Mouse (Mus musculus): ENCODE results near the gene Trim12a. TPM values are rescaled to one million over a fixed set of nuclear protein-coding genes. Genes with fewer than 3 reads are reported as not detected.
"Not testable (repeated sequence)": the region's sequence is repeated elsewhere in the genome, so short reads cannot be mapped to it uniquely, and the experiment has no call there.

Gene Trim12a
- total RNA-seq (2021), result 1 to 10 TPM; 2.0 to 2.1 TPM
- long read RNA-seq, experiment 1, partial matches to known transcripts, result 0 of 1 reads
- long read RNA-seq, experiment 1, other reads (novel, unspliced or antisense), result 1 of 1 reads
- long read RNA-seq, experiment 2, partial matches to known transcripts, result 0 of 1 reads
- long read RNA-seq, experiment 2, other reads (novel, unspliced or antisense), result 1 of 1 reads

DNA sequence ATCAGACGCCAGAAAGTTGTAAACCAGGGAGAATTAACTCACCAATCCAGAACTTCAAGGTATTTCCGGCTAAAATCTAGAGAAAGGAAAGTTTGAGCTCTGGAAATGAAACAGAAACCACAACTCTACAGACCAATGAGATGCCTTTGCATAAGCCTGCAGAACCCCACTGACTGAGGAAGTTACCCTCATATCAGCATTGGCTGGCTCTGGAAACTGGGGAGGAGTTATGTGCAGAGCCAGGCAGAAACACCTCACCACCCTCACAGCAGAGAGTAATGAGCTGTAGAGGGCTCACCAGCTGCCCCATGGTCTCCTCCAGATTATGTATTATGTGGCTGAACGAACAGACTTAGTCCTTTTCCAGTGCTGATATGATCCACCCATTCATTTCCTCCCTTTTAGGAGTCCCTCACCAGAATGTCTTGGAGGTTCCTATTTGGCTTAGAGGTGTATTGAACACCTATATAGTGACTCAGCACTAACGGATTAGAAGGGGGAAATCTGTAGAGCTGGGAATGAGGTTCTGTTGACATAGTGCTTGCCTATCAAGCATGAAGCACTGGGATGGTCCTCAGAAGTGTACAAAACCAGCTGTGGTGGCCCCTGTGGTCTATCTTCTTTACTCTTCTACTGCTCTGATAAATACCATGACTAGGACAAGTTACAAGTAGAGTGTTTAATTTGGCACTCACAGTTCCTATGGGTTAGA is at the start of gene Trim12a:
Trim12a (minus strand) TSS at position 98 of the 712 bp plus-strand sequence.
- DNase-seq (ENCODE audit: low spot score in 2 of 2), result not testable (repeated sequence)

DNA sequence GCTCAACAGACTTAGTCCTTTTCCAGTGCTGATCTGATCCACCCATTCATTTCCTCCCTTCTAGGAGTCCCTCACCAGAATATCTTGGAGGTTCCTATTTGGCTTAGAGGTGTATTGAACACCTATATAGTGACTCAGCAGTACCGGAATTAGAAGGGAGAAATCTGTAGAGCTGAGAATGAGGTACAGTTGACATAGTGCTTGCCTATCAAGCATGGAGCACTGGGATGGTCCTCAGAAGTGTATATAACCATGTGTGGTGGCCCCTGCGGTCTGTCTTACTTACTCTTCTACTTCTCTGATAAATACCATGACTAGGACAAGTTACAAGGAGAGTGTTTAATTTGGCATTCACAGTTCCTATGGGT is 38.3 kb upstream of the Trim12a start:
- DNase-seq (ENCODE audit: low spot score in 2 of 2), result no peak

DNA sequence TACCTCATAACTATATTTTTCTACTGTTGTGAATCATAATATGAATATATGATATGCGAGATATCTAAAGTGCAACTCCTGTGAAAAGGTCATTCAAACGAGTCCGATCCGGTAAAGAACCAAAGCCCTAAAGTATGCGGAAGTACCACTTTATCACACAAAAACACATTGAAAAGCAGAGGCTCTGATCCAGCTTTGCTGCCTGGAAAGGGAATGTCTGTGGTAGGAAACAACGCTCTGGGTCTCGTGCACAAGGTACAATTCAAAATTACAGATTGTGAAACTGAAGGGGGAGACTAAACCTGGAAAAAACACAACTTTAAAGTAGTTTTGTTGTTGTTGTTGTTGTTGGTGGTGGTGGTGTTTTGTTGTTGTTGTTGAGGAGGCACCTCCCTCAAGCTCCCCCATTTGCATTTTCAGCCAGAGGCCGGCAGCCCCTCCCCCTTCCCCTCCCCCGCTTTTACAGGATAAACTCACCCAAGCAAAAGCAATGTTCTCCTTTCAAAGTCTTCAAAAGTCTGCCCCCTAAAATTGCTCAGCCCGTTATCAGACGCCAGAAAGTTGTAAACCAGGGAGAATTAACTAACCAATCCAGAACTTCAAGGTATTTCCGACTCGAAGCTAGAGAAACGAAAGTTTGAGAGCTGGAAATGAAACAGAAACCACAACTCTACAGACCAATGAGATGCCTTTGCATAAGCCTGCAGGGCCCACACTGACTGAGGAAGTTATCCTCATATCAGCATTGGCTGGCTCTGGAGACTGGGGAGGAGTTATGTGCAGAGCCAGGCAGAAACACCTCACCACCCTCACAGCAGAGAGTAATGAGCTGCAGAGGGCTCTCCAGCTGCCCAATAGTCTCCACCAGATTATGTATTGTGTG is 37.7 kb upstream of the Trim12a start, which contains the start of gene Trim12c:
Trim12c (minus strand) TSS at position 646 of the 883 bp plus-strand sequence.
- DNase-seq (ENCODE audit: low spot score in 2 of 2), result peak; percentile 2 to 17

DNA sequence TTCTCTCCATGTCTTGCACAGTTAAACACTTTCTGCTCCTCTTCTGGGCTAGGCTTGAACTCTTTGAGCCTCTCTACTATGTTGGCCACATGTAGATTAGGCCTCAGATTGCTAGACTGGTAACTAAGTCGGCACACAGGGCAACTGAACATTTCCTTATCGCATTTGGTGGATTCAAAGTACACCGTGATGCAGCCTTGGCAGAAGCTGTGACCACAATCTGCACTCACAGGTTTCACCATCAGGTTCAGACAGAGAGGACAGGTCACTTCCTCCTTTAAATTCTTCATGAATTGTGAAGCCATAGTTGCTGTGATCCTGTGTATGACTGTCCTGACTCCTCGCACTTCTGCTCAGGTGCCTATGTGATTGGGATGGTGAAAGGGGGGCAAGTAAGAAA is 32.8 kb upstream of the Trim12a start:
- not testable (repeated sequence) for DNase-seq (ENCODE audit: low spot score in 2 of 2)

DNA sequence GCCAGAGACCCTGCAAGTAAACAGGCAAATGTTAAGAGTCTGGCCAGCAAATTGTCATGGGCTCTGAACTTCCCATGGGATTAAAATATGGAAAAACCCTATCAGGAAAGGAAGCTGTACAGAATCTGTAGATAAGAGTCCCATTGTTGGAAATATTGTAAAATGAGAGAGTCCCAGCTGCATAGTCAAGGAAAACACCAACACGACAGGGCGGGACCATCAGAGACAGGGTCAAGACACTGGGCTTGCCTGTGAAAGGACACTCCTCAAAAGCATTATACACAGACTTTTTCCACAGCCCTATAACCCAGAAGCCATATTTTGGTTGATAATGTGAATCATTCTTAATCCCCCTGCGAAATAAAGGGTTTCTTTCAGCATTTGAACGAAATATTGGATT is 25.5 kb upstream of the Trim12a start:
- DNase-seq (ENCODE audit: low spot score in 2 of 2), result not testable (repeated sequence)

DNA sequence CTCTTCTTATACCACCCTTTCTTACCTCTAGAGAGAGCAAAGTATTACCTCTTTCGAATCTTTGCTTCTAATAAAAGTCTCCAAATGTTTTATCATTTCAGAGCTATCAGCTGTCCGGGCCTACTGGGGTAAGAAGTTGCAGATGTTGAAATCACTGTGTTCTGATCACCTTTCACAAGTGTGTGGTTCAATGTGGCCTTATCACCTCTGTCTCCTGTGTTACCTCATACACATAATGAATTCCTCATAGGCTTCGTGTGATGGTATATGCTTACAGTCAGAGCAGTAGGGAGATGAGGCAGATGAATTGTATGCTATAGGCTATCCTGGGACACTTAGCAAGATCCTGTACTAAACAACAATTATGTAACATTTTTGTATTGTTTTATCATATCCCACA is 20.3 kb upstream of the Trim12a start:
- not testable (repeated sequence) for DNase-seq (ENCODE audit: low spot score in 2 of 2)

DNA sequence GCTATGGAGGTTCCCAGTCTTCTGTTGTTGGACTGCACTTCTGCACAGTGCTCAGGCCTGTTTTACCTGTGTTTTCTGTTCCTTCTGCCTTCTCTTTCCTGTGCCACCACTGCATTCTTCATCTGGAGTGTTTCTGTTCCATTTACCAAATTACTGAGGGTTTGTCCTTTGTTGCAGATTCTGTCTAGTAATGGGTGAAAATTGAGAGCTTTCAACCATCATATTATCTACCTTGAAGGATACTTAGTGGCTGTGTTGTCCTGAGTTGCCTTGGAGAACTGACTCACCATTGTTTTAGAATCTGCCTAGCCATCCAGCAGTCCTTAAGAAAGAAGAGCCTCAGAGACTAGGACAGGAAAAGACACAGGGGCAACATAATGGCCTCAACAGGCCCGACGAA is 13.9 kb upstream of the Trim12a start, which contains the start of gene Trim34b:
Trim34b (plus strand) TSS at position 301 of the 400 bp plus-strand sequence.
- not testable (repeated sequence) for DNase-seq (ENCODE audit: low spot score in 2 of 2)

DNA sequence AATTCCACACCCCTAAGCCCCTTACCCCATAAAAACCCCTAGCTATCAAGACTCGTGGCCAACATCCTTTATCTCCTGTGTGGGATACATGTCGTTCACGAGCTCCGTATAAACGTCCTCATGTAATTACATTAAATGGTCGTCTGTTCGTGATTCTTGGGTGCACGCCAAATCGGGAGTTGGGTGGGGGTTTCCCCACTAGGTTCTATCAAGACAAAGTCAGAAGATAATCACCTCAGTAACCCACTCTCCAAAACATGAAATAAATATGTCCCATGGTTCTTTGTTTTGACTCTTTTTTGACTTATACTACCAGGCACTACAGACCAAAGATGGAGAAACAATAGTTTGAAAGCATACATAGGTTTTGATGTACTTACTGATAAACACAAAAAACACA is 6.8 kb upstream of the Trim12a start:
- no peak for DNase-seq (ENCODE audit: low spot score in 2 of 2)

DNA sequence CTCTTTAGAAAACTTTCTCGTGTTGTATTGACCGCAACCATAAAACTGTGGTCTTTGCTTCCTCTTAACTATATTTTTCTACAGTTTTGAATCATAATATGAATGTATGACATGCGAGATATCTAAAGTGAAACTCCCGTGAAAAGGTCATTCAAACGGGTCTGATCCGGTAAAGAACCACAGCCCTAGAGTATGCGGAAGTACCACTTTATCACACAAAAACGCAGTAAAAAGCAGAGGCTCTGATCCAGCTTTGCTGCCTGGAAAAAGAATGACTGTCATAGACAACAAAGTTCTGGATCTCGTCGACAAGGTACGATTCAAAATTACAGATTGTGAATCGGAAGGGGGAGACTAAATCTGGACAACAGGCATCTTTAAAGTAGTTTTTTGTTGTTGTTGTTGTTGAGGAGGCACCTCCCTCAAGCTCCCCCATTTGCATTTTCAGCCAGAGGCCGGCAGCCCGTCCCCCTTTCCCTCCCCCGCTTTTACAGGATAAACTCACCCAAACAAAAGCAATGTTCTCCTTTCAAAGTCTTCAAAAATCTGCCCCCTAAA is 391 bp downstream of the Trim12a start:
- no peak for DNase-seq (ENCODE audit: low spot score in 2 of 2)

DNA sequence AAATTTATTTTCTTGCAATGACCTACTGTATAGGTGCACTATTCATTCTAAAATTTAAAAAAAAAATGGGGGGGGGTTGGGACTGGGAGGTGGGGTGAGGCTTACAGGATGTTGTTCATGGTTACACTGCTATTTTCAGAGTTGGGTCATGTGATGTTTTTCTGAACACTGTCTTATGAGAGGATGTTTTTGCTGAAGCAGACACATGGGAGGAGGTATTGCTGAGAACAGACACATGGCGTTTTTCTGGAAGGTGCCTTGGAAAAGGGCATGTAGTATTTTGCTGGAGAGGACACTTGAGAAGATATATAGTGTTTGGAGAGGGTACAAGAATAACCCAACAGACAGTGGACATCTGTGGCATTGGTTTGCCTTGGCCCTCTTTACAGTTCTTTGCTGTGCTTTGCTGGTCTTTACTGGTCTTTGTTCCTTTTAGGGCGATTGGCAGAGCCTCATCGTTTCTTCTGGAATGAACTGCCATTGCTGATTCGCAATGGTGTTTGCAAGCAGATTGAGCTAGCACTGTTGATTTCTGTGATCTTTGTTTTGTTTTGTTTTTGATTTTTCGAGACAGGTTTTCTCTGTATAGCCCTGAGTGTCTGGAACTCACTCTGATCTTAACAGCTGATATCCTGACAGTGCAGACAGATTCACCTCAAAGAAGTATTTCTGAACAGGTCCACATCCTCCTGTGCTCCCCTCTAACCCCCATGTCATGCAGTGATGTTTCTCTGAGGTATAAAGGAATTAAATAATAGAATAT is 23.4 kb downstream of the Trim12a start:
- no peak for DNase-seq (ENCODE audit: low spot score in 2 of 2)

DNA sequence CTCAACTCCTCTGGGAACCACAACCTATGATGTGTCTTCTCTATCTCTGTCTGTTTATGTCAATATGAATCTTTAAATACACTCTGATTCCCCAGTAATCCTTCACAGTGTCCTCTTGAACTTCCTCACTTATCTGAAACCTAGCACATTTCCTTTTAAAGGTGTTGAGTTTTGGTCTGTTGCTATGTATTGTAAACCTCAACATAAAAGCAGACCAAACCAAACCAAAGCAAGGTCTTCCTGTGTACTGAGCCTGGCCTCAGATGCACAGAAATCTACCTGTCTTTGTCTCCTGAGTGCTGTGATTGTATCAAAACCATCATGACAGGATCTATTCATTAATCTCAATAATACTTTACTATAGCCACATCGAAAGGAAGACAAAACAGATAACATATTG is 24.6 kb downstream of the Trim12a start:
- no peak for DNase-seq (ENCODE audit: low spot score in 2 of 2)

DNA sequence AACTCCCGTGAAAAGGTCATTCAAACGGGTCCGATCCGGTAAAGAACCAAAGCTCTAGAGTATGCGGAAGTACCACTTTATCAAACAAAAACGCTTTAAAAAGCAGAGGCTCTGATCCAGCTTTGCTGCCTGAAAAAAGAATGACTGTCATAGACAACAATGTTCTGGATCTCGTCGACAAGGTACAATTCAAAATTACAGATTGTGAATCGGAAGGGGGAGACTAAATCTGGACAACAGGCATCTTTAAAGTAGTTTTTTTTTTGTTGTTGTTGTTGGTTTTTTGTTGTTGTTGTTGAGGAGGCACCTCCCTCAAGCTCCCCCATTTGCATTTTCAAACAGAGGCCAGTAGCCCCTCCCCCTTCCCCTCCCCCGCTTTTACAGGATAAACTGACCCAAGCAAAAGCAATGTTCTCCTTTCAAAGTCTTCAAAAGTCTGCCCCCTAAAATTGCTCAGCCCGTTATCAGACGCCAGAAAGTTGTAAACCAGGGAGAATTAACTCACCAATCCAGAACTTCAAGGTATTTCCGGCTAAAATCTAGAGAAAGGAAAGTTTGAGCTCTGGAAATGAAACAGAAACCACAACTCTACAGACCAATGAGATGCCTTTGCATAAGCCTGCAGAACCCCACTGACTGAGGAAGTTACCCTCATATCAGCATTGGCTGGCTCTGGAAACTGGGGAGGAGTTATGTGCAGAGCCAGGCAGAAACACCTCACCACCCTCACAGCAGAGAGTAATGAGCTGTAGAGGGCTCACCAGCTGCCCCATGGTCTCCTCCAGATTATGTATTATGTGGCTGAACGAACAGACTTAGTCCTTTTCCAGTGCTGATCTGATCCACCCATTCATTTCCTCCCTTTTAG is 27.5 kb downstream of the Trim12a start, which contains the start of gene Trim5:
Trim5 (minus strand) TSS at position 519 of the 868 bp plus-strand sequence.
- not testable (repeated sequence) for DNase-seq (ENCODE audit: low spot score in 2 of 2)

DNA sequence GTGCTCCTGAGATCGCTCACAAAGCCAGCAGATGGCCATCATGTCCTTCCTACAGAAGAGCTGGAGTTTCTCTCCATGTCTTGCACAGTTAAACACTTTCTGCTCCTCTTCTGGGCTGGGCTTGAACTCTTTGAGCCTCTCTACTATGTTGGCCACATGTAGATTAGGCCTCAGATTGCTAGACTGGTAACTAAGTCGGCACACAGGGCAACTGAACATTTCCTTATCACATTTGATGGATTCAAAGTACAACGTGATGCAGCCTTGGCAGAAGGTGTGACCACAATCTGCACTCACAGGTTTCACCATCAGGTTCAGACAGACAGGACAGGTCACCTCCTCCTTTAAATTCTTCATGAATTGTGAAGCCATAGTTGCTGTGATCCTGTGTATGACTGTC is 35.9 kb downstream of the Trim12a start:
- not testable (repeated sequence) for DNase-seq (ENCODE audit: low spot score in 2 of 2)

DNA sequence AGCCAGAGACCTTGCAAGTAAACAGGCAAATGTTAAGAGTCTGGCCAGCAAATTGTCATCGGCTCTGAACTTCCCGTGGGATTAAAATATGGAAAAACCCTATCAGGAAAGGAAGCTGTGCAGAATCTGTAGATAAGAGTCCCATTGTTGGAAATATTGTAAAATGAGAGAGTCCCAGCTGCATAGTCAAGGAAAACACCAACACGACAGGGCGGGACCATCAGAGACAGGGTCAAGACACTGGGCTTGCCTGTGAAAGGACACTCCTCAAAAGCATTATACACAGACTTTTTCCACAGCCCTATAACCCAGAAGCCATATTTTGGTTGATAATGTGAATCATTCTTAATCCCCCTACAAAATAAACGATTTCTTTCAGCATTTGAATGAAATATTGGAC is 49.9 kb downstream of the Trim12a start:
- not testable (repeated sequence) for DNase-seq (ENCODE audit: low spot score in 2 of 2)

DNA sequence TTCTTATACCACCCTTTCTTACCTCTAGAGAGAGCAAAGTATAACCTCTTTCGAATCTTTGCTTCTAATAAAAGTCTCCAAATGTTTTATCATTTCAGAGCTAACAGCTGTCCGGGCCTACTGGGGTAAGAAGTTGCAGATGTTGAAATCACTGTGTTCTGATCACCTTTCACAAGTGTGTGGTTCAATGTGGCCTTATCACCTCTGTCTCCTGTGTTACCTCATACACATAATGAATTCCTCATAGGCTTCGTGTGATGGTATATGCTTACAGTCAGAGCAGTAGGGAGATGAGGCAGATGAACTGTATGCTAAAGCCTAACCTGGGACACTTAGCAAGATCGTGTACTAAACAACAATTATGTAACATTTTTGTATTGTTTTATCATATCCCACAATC is 54.9 kb downstream of the Trim12a start:
- DNase-seq (ENCODE audit: low spot score in 2 of 2), result not testable (repeated sequence)
